Mouse (Mus musculus) brain, embryonic 18.5 days (tissue): Measurements from ENCODE around the gene Angptl8.
"Not testable (repeated sequence)": the region's sequence is repeated elsewhere in the genome, so short reads cannot be mapped to it uniquely, and the experiment has no call there.

Source experiments
- DNase-seq: peaks from one replicate; pipeline ENCODE4 v3.0.0-alpha.2; 2012; ENCODE audit warnings: low read depth, low spot score

Gene Angptl8

DNA sequence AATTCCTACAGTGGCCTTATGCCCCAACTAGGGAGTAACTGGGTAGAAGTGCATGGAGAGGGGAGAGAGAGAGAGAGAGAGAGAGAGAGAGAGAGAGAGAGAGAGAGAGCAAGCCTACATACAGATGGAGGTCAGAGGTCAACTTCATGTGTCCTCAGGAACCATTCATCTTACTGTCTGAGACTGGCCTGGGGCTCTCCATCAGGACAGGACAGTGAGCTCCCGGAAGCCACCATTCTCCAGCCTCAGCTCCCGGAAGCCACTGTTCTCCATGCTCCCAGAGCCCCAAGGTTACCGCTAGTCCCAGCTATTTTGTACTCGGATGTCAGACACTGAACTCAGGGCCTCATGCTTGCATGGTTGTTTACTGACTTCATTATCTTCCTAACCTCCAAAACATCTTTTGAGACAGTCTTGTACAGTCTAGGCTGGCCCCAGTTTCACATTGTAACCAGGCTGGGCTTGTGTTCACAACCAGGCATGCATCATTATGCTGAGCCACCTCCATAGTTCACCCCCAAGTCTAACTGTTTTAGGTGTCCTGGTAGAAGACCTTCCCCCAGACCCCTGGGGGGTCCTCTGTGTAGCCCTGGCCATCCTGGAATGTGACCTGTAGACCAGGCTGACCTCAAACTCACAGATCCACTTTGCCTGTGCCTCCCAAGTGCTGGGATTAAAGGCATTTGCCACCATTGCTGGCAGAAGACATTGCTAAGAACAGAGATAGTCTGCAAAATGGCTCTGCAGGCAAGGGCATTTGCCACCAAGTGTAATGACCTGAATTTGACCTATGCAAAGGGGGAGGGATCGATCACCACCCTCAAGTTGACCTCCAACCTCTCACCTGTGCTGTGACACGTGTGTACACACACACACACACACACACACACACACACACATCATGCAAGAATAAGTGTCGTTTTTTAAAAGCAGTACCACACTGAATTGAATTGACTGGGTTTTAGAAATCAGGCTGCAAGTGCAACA lies 14.7 kb downstream of the Angptl8 start:
- DNase-seq = no peak

DNA sequence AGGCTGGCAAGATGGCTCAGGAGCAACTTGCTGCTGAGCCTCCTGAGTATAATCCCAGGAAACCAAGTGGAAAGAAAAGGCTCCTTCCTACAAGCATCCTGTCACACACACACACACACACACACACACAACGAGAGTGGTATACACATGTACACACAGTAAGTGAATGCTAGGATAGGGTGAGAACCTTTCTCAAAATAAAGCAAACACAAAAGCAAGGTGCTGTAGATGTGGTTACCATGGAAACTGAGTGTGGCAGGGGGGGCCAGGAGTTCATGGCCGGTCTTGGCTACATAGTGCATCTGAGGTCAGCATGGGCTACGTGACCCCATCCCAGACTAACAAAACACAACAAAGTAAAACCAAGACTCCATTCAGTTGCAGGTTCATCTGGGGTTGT lies 15.8 kb downstream of the Angptl8 start:
- DNase-seq = no peak

DNA sequence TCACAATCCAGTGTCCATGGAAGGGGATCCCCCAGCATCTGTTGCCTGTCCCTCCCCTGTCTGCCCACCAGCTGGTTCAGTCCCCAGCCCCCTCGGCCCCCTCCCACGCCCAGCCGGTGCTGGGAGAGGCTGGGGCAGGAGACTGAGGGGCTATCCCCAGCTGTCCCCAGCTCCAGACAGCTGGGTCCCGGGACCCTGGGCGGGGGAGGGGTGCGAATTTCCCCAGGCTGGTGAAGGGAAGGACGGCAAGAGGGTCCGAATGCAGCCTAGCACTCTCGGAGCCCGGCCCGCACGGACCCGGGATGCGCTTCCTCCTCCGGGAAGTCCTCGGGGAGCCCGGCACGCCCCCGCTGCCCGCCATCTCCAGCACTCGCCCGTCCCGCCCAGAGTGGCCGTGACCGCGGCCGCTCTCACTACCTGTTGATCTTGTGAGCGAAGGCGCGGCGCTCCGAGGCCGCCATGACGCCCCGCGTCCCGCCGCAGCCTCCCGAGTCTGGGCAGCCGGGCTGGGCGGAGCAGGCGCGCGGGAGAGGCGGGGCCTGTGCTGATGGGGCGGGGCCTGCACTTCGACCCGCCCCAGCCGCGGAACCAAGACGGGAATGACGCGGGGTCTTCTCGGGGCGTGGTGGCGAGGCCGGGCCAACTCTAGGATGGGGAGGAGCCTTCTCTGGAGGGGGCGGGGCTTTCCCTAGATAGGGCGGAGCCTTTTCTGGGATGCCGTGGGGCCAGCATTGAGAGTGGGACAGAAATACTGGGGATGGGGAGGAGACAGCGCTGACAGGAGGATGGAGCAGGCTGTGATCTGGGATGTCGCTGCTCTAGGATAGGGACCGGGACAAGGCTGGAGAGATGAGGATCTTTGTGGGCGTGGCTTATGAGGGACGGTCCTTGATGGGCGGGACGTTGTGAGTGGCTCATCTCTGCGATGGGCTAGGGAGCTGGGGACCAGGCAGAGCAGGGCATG lies 17.1 kb downstream of the Angptl8 start, which contains the start of gene Dock6:
Gene Dock6, minus strand, starts transcription at position 508 of the 964 bp plus-strand sequence.
- no peak for DNase-seq

DNA sequence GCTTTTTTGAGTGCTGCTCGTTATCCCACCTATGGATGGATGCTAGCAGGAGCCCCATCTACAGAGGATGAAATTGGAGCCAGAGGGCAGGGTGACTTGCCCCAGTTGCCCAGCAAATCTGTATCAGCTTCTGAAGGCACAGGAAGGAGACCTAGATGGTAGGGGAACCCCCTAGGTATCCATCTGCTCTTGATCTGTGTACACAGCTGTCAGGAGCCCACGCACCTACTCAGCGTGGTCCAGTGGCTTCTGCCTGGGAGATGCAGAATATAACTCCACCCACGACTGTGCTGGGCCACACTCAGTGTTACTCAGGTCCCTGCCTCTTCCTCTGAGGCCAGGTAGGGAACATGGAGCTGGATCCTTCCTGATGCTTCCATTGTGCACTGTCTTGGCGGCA lies 18.7 kb downstream of the Angptl8 start:
- no peak for DNase-seq

DNA sequence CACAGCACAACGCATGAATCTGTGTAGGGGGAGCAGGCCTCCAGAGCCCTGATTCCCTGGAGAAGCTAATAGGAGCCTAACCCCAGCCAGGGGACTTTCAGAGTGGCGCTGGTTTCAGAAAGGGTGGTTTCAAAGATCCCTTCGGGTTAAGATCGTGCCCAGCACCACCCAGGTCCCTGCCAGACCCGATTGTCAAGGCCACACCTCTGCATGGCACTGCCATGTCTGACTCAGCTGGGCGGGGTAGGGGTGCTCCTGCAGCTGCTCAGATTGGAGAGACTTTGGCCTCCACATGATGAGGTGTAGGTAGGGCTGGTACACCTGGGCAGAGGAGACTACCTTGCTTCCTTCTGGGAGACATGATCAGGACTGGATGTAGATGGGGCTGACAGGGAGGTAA lies 19.6 kb downstream of the Angptl8 start:
- no peak for DNase-seq

DNA sequence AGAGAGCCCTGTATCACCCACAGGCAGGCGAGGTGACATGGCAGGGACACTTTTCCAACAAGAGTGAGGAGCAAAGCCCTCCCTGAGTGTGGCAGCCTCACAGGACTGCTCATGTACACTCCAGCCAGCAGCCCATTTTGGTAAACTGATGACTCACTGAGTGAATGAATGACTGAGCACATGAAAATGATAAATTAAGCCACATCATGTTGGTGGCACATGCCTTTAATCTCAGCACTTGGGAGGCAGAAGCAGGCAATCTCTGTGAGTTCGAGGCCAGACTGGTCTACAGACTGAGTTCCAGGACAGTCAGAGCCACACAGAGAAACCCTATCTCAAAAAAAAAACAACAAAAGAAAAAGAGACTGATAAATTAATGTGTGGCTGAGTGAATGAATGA lies 22.2 kb downstream of the Angptl8 start:
- no peak for DNase-seq

DNA sequence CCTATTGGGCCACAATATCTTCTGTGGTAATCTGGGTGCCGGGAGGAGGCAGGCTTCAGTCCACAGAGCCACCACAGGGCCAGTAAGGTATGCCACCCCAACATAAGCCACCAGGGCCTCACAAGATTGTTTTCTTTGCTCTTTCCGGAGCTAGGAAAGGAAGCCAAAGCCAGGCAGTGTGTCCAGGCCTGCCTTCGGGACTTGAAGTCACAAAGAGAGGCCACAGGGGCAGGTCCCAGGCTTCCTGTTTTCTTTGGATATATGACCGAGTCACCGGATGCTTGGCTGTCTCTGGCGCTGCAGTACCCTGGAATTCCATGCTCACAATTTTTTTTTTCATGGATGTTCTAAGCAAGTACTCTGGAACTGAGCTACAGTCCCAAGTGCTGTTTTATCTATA lies 22.8 kb downstream of the Angptl8 start:
- no peak for DNase-seq

DNA sequence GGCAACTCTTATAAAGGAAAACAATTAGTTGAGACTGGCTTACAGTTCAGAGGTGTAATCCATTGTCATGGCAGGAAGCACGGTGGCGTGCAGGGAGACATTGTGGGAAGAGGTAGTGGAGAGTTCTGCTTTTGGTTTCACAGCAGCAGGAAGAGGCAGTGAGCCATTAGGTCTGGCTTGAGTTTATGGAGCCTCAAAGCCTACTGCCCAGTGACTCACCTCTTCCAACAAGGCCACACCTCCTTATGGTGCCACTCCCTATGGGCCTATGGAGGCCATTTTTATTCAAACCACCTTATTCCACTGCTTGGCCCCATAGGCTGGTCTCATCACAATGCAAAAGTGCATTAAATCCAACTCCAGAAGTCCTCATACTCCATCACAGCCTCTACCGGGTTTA lies 24.3 kb downstream of the Angptl8 start:
- no peak for DNase-seq

DNA sequence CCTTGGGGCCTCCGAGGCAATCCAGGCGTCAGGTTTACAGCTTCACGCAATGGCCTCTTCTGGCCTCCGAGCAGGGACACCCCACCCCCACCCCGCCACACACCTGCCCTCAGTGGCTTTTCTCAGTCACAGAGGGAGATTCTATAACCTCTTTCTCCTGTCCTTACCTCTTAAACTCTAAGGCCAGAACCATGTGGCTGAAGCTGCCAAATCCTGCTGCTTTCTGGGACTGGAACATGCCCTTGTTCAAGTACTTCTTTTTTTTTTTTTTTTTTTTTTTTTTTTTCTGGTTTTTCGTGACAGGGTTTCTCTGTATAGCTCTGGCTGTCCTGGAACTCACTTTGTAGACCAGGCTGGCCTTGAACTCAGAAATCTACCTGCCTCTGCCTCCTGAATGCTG lies 25.0 kb downstream of the Angptl8 start:
- not testable (repeated sequence) for DNase-seq

DNA sequence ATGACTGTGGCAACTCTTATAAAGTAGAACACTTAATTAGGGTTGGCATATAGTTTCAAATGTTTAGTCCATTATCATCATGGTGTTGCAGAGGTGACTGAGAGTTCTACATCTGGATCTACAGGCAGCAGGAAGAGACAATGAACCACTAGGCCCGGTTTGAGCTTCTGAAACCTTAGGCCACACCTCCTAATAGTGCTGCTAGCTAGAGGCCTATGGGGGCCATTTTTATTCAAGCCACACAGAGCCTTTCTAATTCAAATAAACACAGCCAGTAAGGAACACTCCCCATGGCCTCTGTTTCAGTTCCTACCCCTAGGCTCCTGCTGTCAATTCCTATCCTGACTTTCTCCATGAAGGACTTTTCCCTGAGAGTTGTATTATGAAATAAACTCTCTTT lies 26.9 kb downstream of the Angptl8 start:
- no peak for DNase-seq

DNA sequence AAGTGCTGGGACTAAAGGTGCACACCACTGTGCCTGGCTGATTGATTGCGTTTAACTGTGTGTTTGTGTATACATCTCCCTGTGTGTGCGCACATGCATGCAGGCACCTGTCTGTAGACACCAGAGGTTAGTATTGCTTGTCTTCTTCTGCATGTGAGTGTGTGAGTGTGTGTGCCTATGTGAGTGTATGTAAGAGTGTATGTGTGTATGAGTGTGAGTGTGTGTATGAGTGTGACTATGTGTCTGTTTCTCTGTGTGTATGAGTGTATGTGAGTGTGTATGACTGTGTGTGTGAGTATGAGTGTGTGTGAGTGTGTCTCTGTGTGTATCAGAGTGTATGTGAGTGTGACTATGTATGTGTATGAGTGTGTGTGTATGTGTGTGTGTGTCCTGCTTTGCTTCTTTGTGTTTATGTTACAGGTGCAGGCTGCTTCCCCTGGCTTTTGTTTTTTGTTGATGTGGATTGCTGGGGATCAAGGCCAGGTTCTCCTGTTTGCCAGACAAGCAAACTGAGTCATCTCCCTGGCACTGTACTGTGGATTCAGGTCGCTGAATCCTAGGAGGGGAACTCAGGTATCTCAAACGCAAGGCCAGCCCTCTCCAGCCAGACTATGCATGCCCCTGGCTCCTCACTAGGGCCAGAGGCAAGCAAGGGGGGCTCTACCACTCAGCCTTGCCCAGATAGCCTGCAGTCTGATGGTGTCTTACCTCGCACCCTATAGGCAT lies 30.5 kb downstream of the Angptl8 start:
- no peak for DNase-seq

DNA sequence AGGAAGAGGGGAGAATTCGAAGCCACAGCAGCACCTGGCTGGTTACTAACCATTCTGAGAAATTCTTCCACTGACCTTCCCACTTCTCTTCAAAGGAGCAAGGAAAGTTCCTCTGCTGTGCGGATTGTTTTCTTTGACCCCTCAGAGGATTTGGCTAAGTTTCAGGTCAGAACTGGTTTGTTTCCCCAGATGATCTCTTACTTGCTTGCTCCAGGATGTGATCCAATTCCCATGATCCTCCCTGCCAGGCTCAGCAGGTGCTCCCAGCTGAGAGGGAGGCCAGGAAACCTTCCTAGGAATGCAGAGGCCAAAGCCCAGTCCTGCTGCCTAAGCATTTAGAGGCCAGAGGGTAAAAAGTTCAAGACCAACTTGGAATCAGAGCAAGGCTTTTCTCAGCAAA lies 31.3 kb downstream of the Angptl8 start:
- no peak for DNase-seq

DNA sequence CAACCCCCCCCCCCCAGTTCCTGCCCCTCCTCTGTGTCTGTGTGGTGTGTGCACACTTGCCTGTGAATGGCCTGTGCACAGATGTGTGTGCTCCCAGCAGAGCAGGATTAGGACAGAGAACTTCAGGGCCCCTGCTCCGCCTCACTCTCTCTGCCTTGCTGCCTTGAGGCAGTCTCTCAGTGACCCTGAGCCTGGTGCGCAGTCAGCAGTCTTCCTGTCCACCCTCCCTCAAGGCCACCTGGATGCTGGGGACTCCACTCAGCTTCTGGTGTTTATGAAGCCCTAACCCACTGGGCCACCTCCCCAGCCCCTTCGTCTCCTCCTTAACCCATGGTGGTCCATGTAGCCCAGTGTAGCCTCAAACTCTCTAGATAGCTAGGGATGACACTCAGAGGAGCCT lies 32.4 kb downstream of the Angptl8 start:
- DNase-seq = no peak

DNA sequence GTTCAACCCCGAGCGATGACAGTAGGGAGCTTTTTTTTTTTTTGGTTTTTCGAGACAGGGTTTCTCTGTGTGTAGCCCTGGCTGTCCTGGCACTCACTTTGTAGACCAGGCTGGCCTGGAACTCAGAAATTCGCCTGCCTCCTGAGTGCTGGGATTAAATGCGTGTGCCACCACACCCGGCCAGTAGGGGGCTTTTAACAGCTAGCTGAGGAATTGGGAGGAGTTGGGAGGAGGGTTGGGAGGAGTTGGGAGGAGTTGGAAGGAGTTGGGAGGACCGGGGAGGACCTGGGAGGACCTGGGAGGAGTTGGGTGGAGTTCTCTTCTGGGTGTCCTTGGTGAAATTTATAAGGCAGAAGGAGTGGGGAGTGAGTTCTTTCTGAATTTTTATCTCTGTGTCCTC lies 34.0 kb downstream of the Angptl8 start:
- DNase-seq = not testable (repeated sequence)

DNA sequence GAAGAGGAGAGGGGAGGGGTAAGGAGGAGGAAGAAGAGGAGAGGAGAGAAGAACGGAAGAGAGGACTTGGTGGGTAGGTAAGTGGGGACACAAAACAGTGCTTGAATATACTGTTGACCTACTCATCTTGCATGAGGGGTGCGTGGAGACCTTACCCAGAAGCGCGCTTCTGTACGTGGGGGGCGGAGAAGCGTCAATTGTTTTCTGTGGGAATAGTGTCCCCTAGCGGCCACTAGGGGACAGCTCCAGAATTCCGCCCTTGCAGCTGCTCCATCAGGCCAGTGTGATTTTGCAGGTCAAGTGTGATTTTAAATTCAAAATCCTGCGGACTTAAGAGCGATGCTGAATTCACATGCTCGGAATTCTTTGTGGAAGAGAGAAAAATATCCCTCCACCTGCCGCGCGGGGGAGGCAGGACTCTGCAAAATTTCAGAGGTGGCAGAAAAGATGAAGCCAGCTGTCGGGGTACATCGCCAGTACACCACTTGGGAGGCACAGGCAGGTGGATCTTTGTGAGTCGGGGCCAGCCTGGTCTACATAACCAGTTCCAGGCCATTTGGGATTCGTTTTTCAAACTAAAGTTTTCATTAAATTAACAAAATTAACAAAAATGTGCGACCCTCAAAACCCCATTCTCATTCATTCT lies 35.7 kb downstream of the Angptl8 start:
- DNase-seq = no peak

DNA sequence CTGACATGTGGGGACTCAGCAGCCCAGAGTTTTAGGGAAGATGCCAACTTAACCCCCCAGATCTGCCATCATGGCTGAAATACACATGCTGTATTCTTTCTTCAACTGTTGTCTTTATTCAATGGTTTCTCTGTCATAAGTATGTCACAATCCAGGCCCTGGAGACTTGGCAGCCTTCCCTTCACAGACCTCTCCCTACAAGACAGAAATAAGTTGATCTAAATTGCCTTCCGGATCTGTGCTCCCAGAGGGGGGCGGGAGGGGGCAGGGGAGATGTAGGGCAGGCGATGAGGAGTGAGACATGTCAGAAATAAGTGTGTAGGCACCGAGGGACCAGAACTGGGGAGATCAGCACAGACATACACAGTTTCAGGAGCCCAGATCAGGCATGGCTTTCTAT lies 36.9 kb downstream of the Angptl8 start:
- no peak for DNase-seq

DNA sequence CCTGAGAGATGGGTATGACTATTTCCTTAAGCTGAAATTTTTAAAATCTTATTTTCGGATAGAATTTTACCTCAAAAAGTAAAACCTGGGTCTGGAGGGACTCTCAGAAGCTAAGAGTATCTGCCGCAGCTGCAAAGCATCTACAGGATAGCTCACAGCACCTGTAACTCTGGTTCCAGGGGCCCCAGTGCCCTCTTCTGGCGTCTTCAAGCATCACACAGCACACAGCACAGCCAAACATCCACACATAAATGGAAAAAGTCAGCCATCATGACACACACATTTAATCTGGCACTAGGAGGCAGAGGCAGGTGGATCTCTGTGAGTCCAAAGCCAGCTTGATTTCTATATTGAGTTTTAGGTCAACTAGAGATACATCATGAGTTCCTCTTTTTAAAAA lies 41.3 kb downstream of the Angptl8 start:
- no peak for DNase-seq
